Mouse (Mus musculus) E14TG2a.4 (cell line): ENCODE measurements at regions not wholly inside any gene's neighbourhood (a gene's known extent, or its start where the extent isn't known, plus 50 kb on each side); places are given as distances from the start of the nearest gene placed in this dataset.

Experiments used
- CTCF ChIP-seq: conservative IDR thresholded peaks from 2 replicates; pipeline ENCODE4 v1.5.1; 2014; ENCODE audit warnings: low read length
- NANOG ChIP-seq: IDR thresholded peaks from 2 replicates; pipeline ENCODE4 v1.6.1; 2014; ENCODE audit warnings: borderline replicate concordance, low read length, mixed read lengths
- POU5F1 ChIP-seq: IDR thresholded peaks from 2 replicates; pipeline ENCODE4 v1.6.1; 2014; ENCODE audit warnings: low read length, borderline replicate concordance

DNA sequence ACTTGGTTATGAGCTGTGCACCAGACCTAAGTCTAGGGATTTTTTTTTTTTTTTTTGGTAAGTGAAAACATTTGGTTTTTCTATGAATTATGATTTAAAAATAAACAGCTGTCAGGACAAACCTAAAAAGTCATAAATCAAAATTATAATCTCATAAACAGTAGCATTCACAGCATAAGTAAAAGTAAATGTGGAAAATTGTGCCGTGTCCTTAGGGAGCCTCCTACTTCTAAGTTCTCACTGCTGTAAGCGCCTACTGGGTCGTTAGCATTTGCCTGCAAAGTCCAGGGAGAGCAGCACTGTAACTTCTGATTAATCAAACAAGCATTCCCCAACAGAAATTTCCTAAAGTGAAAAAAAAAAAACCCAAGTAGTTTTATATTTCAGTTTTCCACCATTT lies 104.2 kb upstream of the Palmd start:
- TF ChIP-seq POU5F1 (no peak), CTCF (no peak), NANOG (no peak)
